Mouse (Mus musculus): ENCODE results near the gene Dync1i2.

Dync1i2 gene

DNA sequence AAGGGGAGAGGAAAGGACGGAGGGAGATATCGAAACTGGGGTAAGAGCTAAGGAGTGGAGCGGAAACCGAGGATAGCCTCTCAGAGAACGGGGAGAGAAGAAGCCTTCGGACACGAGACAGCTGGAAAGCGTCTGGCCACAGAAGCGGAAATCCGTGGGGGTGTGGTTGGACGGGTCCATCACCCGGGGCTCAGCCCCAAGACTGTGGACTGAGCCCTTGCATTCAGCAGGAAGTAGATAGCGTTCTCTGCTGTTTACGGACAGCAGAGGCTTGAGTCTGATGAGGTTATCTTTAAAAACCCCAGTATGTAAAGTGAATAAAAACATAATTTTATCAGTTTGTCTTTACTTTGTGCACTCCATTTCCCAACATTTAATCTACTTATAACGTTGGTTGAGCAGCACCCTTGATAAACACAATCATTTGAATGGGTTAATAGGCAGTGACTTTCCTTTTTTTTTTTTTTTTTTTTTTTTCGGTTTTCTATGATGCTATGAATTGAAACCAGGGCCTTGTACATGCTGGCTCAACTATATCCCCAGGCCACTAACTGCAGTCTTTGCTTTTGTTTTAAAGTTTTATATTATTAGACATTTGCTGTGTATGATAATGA is 7.6 kb upstream of the Dync1i2 start:
- no peak for DNase-seq (ENCODE audit: low read depth)

DNA sequence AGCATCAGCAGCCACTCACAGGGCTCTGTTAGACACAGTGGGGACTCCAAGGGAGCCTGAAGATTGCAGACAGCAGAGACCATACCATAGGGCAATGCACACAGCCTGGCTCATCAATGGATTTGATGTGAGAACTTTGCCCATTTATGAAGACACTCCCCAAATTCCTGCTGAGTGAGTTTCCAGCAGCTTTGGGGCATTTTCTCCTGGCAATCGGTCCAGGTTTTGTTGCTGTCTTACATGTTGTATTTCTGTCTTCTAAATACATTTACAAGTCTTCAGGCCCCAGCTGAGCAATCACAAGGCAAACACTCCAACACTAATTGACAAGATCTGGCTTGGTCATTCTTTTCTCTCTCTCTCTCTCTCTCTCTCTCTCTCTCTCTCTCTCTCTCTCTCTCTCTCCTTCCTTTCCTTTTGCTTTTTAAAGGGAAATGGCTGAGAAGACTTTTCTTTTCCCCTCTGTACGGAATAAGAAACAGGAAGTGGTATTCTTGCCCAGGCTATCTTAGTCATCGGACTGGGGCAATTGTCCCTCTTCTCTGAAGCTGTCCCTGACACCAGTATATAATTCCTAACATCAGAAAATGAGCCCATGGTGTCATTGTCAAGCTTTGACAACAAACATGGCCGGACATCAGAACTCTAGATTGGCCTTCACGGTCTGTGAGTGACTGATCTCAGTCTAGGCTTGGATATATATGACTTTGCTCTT is 2.3 kb upstream of the Dync1i2 start:
- DNase-seq (ENCODE audit: low read depth) = no peak

DNA sequence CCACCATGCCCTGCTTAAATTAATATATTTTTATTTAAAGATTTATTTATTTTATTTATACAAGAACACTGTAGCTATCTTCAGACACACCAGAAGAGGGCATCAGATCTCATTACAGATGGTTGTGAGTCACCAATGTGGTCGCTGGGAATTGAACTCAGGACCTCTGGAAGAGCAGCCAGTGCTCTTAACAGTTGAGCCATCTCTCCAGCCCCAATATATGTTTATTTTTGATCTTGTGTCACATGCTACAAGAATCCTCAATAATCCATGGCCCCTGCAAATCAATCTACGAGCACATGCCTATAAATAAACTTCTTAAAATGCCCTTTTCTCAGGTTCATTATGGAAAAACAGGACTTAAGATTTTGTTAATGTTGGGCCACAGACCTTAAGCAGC is 410 bp upstream of the Dync1i2 start:
- no peak for DNase-seq (ENCODE audit: low read depth)

DNA sequence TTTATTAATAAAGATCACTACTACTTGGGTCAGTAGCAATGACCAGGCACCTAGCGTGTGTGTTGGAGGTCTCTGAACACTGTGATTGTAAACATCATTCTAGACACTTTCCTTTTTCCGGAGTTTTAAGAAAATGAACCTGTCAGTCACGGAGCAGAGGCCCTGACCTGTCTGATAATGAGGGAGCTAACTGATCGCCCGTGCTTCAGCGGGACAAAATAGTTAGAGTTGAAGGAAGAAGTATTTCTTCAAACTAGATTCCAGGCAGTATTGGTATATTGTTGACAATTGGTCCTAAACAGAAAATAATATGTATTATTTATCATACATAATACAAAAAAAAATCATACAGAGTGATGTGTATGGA is 837 bp downstream of the Dync1i2 start:
- DNase-seq (ENCODE audit: low read depth) = no peak

DNA sequence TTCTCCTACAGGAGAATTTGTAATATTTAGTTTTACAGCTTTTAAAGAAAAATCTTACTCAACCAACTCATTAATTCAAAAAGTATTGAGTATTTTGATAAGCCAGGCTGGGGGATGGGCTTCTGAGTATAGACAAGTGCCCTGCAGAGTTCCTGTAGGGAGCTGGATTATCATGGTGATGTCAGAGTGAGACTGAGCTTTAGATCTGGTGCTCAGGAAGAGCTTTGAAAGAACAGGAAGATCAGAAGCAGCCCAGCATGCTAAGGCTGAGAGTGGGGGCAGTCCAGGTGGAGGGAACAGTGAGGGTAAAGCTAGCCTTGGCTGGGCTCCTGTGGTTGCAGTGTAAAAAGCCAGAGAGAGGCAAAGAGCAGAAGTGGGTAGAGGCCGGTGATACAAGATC is 9.5 kb downstream of the Dync1i2 start:
- DNase-seq (ENCODE audit: low read depth) = no peak

DNA sequence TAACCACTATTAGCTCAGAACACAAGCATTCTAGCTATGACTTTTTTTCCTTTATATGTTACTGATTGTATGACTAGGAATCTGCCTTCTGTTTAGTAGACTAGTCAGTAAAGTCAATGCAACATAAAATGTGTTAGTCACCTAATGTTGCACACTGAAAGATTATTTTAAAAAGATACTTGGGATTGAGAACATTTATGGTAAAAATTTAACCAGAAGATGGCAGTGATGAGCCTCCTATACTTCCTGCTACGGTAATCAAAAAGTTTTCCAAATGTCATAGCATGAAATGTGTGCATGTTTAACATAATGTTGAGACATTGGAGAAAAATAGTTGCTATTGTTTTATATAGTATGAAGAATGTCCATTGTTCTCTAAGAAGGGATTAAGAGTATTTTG is 15.9 kb downstream of the Dync1i2 start:
- DNase-seq (ENCODE audit: low read depth) = no peak

DNA sequence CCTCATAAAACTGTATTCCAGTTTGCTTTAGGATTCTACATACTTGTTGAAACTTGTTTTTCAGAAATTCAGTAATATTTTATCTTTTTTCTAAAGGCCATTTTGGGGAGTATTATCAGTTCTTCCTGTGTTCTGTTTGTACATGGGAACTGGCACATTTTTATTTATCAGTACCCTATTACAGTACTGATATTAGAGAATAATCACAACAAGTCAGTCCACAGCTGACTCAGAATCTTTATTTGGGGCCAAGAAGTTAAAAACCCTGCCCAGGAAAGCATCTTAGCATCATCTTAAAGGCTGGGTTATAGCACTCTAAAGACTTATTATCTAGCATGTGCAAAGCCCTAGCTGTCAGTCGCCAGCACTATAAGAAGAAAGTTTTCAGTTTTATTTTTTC is 18.1 kb downstream of the Dync1i2 start:
- DNase-seq (ENCODE audit: low read depth) = no peak

DNA sequence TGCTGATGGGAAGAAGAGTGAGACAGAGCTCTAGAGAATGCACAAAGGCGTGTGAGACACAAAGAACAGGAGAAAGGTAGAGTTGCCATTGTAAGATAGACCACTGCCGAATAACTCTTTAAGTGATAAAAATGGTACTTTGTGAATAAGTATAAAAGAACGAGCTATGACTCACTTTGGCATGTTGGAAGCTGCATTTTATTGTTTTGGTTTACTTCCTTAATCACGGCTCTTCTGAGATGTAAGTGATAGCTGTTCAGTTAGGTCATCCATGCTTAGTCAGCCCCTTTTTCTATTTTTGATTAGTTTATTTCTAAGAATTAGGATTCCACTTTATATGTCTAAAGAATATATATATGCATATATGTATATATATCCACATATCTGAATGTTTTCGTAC is 20.4 kb downstream of the Dync1i2 start:
- no peak for DNase-seq (ENCODE audit: low read depth)

DNA sequence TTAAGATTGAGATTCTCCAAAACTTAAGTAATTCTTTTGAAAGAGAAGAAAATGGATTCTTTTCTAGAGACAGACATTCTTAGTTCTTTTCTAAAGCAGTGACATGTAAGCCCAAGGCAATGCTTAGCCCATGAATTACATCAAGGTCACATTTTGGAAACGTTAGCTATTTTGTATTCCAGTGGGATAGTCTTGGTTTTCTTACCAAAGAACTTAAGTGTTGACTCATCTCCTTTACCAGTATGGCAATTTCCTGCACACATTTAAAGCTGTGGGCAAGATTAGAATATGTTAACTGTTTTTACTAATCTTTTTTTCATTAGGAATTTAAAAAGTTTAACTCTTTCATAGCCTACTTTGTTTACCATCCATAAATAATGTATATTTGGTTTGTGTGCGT is 21.5 kb downstream of the Dync1i2 start:
- DNase-seq (ENCODE audit: low read depth) = no peak

DNA sequence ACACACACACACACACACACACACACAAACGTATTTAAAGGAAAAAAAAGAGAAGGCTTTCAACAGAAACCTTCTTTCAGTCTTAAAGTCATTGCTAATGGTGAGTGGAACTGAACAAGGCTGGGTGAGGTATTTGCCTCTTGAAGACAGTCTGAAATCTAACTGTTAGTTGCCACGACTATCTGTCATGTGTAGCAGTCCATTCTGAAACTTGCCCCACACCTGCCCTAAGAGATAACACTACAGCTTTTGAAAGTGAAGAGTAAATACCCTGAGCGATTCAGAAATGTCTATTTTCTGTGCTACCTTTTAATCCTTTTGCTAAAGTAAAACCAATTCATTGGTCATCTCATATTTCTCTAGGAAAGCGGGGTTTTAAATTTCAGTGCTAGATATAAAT is 23.9 kb downstream of the Dync1i2 start:
- no peak for DNase-seq (ENCODE audit: low read depth)

DNA sequence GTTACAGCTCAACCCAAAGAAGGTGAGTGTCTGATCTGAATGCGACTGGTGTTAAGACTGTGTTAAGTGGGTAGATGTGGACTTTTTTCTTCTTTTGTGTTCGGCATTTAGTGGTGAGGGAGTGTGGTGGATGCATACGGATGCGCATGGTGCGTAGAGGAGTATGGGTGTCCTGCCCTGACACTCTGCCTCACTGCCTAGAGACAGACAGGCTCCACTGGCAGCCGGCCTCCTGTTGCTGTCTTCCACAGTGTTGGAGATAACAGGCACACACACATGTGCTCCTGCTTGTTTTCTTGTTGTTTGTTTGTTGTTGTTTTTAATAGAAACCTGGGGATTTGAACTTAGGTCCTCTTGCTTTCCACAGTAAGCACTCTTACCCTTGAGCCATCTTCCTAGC is 24.5 kb downstream of the Dync1i2 start:
- no peak for DNase-seq (ENCODE audit: low read depth)

DNA sequence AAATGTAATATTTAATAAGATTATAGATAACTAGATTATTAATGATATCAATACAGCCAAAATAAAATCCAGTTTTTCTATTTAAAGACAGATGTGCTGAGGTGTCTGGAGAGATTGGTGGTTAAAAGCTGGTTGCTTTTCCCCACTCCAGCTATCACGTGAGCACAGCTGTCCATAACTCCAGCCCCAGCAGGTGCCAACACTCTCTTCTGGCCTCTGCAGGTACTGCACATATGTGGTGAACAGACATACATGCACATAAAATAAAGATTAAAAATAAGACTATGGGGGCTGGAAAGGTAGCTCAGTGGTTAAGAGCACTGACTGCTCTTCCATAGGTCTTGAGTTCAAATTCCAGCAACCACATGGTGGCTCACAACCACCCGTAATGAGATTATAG is 30.0 kb downstream of the Dync1i2 start:
- no peak for DNase-seq (ENCODE audit: low read depth)

DNA sequence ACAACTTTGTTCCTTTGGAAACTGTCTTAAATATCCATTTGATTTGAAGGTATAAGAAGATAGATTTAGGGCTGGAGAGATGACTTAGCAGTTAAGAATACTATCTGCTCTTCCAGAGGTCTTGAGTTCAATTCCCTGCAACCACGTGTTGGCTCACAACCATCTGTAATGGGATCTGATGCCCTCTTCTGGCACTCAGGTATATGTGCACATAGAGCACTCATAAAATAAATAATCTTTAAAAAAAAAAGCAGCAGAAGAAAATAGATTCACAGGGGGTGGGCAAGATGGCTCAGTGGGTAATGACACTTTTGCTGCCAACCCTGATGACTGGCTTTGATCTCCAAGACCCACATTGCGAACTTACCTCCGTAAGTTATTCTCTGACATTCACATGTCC is 30.7 kb downstream of the Dync1i2 start:
- no peak for DNase-seq (ENCODE audit: low read depth)

DNA sequence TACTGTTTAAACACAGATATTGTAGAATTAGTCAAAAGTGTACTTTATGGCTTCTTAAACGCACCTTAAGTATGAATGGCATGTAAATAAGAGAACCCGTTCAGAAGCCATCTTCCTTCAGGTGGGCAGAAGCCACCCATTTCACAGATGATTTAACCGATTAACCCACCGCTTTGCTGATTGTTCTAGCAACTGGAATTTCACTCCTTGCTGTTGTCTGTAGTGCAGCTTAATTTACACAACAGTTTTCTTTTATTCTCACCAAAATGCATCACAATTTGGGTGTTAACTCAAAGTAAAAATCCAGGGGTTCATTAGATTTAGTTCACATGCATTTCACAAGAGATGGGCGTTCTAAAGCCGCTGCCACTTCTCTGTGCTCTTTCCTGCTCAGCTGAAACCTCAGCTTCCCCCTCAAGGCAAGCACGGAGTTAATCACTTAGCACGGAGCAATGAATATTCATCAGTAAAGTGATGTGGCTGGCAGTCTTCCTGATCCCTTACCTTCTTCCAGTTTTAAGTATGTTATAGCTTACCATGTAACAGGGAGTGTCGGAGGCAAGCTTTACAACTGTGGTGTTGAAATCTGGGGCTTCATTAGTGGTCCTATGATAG is 31.7 kb downstream of the Dync1i2 start:
- no peak for DNase-seq (ENCODE audit: low read depth)

DNA sequence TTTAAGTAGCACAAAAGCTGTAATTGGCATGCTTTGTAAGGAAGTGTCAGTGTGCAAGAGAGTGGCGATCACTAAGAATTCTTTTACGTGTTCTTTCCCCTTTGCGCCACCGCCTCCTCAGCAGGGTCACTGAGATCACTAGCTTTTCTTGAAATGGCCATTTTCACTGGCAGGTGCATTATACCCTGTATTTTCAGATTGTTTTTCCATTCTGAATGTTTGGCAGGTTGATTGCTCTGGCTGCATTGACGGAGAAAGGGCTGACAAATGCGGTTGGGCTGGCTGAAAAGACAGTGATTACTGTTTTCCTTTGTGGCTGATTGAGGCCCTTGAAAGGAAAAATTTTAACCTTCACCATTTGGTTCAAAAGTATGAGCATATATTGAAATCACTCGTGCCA is 33.3 kb downstream of the Dync1i2 start:
- DNase-seq (ENCODE audit: low read depth) = no peak

DNA sequence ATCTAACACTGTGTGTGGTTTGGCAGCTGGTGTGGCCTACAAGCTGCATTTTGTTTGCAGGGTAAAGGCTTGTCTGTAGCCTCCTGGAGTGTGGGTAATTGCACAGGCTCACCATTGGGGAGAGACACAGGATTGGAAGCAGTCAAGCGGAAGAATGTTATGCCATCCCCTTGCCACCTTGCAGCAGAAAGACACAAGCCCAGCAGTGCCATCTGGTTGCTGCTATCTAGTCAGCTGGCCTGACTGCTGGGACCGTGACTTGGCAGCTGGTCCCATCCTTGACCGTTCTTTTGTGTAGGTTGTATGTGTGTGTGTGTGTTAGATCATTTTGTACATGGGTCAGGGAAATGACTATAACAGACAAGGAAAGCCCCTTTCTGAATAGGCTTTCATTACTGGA is 33.9 kb downstream of the Dync1i2 start:
- DNase-seq (ENCODE audit: low read depth) = no peak

DNA sequence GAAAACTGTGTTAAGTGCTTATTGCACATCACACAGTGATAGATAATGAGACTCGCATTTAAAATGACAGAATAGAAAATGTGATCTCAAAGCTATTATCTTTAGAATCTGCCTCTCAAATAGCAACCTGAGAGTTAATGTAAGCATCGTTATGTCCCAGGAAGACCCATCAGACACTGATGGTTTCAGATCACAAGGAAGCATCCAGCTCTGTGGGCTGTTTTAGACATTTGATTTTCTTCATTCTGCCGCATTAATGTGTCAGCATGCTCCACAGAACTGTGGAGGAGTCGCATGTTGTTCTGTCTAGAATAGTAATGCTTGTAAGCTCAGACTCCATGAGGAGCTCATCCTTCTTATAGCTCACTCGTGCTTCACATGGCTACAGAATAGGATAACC is 34.6 kb downstream of the Dync1i2 start:
- DNase-seq (ENCODE audit: low read depth) = no peak

DNA sequence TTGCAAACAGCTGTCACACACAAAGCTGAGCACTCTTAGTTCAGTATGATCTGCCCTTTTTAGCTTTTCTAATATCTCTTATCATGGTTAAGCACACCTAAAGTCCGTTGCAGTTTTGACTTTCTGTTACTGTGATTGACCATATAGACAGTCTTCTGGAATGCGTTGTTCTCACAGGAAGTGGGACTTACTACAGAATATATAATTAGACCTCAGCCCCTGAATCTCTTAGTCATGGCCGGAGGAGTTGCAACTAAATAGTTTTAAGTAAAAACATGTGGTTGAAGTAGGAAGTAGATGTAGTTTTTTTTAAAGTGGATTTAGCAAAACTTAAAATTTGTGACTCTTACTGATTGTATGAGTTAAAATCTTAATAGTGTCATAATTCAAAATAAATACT is 36.6 kb downstream of the Dync1i2 start:
- DNase-seq (ENCODE audit: low read depth) = no peak

DNA sequence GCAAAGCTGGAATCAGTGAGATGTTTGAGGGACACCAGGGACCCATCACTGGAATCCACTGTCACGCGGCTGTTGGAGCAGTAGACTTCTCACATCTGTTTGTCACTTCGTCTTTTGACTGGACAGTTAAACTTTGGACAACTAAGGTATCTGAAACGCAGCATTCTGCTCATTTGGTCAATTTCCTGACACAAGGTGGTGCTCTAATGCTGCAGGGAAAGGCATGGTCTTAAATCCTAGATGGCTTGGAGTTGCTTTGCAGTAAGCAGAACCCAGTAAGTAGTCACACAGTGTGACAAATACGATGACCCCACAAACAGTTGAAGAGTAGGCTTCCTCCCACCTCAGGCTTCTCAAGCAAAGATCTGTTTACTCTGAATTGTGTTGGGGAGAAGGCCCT is 39.3 kb downstream of the Dync1i2 start:
- DNase-seq (ENCODE audit: low read depth) = no peak

DNA sequence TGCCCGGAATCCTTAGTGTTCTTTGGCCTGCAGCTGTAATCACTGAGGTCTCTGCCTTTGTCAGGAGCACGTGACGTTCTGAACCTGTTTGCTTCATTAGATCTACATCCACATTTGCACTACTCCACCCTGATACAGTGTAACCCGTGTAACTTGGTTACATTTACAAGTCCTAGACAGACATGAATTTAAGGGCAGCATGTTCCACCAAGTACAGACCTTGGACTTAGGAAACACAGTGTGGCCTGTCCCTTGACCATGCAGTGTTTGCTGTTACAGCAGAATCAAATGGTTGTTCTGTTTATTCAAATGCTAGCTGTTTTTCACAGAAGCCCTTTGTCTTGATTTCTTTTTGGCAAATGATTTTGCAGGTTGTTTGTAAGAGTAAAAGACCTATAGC is 43.3 kb downstream of the Dync1i2 start:
- DNase-seq (ENCODE audit: low read depth) = no peak

DNA sequence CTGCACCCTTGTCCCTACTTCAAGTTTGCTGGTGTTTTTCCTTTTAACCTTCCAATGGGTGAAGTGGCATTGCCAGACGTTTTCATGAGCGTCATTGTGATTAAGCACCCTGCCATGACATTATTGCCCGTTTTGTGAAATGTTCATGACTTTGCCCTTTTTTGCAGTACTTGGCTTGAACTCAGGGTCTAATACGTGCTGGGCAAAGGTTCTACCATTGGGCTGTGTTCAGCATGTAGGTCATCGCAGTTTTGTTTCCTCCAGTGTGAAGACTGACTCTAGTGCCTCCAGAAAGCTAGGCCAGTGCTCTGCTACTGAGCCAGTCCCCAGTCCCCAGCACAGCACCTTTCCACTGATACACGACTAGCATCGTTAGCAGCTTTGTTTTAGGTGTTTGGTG is 45.1 kb downstream of the Dync1i2 start:
- no peak for DNase-seq (ENCODE audit: low read depth)

DNA sequence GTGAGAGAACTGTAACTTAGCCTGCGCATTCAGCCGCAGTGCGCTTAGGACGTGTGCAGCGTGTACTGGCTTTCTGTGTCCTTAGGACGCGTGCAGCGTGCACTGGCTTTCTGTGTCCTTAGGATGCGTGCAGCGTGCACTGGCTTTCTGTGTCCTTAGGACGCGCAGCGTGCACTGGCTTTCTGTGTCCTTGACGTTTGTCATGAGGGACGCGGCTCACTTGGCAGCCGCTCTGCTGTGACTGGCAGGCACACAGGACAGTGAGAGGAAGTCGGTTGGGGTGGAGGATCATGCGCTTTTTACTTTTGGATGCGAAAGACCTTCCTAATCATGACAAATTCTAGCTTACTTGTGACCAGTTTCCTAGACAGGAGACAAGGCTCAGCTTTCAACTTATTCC is 53.1 kb downstream of the Dync1i2 start:
- DNase-seq (ENCODE audit: low read depth) = no peak

DNA sequence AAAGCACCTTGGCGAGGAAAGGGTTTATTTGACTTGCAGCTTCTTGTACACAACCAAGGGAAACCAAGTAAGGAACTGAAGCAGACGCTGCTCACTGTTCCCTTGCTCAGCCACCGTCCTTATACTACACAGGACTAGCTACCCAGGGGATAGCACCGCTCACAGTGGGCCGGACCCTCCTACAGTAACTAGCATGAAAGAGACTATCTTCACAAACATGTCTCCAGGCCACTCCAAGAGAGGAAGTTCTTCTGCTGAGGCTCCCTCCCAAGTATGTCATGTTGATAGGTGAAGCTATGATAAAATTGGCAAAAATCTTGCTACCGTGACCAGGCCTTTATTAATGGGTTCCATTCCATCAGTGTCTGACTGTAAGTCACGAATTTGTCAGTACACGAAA is 57.2 kb downstream of the Dync1i2 start:
- DNase-seq (ENCODE audit: low read depth) = no peak

DNA sequence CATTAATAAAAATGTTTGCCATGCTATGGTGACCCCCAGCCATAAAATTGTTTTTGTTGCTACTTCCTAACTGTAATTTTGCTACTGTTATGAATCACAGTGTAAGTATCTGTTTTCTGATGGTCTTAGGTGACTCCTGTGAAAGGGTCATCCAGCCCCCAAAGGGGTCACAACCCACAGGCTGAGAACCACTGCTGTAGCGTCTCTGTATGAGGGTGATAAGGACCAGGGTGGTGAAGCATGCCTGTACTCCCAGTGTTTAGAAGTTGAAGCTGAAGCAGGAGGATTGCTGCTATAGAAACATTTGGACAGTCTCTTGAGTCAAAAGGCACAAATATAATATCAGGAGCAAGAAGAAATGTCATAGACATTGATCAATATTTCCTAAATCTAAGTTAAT is 57.8 kb downstream of the Dync1i2 start:
- no peak for DNase-seq (ENCODE audit: low read depth)

Data from c-Kit-positive CD71-negative TER-119-negative erythroid progenitor cells, embryonic 14.5 days (primary cell).